Mouse (Mus musculus): ENCODE results near the gene Slc26a9. TPM values are rescaled to one million over a fixed set of nuclear protein-coding genes. Genes with fewer than 3 reads are reported as not detected.

The Slc26a9 gene
- polyA plus RNA-seq, 1 experiment from 2014 or later, result 0.51 TPM

GRCm38 (mm10) chr1:131758796-131759195, 15.0 kb downstream of the Slc26a9 start:
- H3K4me3 ChIP-seq (ENCODE audit: low read depth, low read length), result no peak overlapping the region
- no peaks in the 10 kb centered on the region for H3K4me1 ChIP-seq (replicated peaks; ENCODE audit: control insufficient read depth, insufficient read depth, low read length)
- WGBS, result 86% methylated on average over 7 of the region's 7 CpGs
- ATAC-seq (replicated peaks; ENCODE audit: low FRiP score, low TSS enrichment, low read depth), result no peak
- H3K27me3 ChIP-seq (replicated peaks; ENCODE audit: control insufficient read depth, insufficient read depth, low read length), result no peaks in the 10 kb centered on the region
- no peak overlapping the region for H3K4me2 ChIP-seq (ENCODE audit: low read length)
- H3K9ac ChIP-seq (ENCODE audit: low read length), result no peak overlapping the region
- DNase-seq (ENCODE audit: low spot score), result peak; percentile 24
- H3K27ac ChIP-seq (ENCODE audit: low read depth), result no peak overlapping the region
- H3K9me3 ChIP-seq (ENCODE audit: control insufficient read depth, low read length), result no peaks in the 10 kb centered on the region
- no peaks in the 10 kb centered on the region for H3K36me3 ChIP-seq (ENCODE audit: control insufficient read depth, insufficient read depth, low read length)

- H3K27ac ChIP-seq (ENCODE audit: low read depth), result no peak overlapping the region
- no peaks in the 10 kb centered on the region for H3K4me1 ChIP-seq (replicated peaks; ENCODE audit: control insufficient read depth, insufficient read depth, low read length)
- no peaks in the 10 kb centered on the region for H3K9me3 ChIP-seq (ENCODE audit: control insufficient read depth, low read length)
- WGBS, result 67% methylated on average over 9 of the region's 9 CpGs
- H3K27me3 ChIP-seq (replicated peaks; ENCODE audit: control insufficient read depth, insufficient read depth, low read length), result no peaks in the 10 kb centered on the region
- DNase-seq (ENCODE audit: low spot score) (peak; percentile 46), ATAC-seq (replicated peaks; ENCODE audit: low FRiP score, low TSS enrichment, low read depth) (no peak)
- H3K4me3 ChIP-seq (ENCODE audit: low read depth, low read length), result no peak overlapping the region
- no peak overlapping the region for H3K9ac ChIP-seq (ENCODE audit: low read length)
- H3K36me3 ChIP-seq (ENCODE audit: control insufficient read depth, insufficient read depth, low read length), result no peaks in the 10 kb centered on the region
- H3K4me2 ChIP-seq (ENCODE audit: low read length), result no peak overlapping the region
Measured at GRCm38 (mm10) chr1:131759667-131760427, 16.0 kb downstream of the Slc26a9 start.

DNA sequence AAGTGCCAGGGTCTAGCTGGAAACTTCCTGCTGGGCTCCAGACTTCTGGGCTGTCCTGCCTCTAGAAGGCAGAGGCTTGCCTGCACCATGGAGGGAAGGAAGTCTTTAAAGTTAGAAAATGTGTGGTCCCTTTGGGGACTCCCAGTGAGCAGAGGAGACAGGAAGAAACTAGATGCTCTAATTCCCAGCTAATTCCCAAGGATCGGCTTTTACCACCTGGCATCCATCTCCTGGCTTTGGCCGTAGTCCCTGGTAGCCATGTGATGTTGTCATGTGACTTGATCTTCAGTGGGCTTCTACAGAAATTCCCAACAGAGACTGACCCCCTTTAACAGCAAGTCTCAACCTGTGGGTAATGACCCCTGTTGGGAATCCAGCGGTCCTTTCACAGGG, 16.6 kb downstream of the Slc26a9 start:
- 84% methylated on average over 3 of the region's 3 CpGs for WGBS
- no peaks in the 10 kb centered on the region for H3K4me1 ChIP-seq (replicated peaks; ENCODE audit: control insufficient read depth, insufficient read depth, low read length)
- DNase-seq (ENCODE audit: low spot score) (peak; percentile 46), ATAC-seq (replicated peaks; ENCODE audit: low FRiP score, low TSS enrichment, low read depth) (no peak)
- H3K9ac ChIP-seq (ENCODE audit: low read length), result no peak overlapping the region
- H3K36me3 ChIP-seq (ENCODE audit: control insufficient read depth, insufficient read depth, low read length), result no peaks in the 10 kb centered on the region
- H3K27ac ChIP-seq (ENCODE audit: low read depth), result no peak overlapping the region
- H3K9me3 ChIP-seq (ENCODE audit: control insufficient read depth, low read length), result no peaks in the 10 kb centered on the region
- no peak overlapping the region for H3K4me2 ChIP-seq (ENCODE audit: low read length)
- H3K4me3 ChIP-seq (ENCODE audit: low read depth, low read length), result no peak overlapping the region
- no peaks in the 10 kb centered on the region for H3K27me3 ChIP-seq (replicated peaks; ENCODE audit: control insufficient read depth, insufficient read depth, low read length)

GRCm38 (mm10) chr1:131761079-131761831, 17.4 kb downstream of the Slc26a9 start:
- H3K4me3 ChIP-seq (ENCODE audit: low read depth, low read length), result no peak overlapping the region
- H3K9ac ChIP-seq (ENCODE audit: low read length), result no peak overlapping the region
- no peaks in the 10 kb centered on the region for H3K36me3 ChIP-seq (ENCODE audit: control insufficient read depth, insufficient read depth, low read length)
- WGBS, result 77% methylated on average over 13 of the region's 13 CpGs
- H3K27me3 ChIP-seq (replicated peaks; ENCODE audit: control insufficient read depth, insufficient read depth, low read length), result no peaks in the 10 kb centered on the region
- H3K9me3 ChIP-seq (ENCODE audit: control insufficient read depth, low read length), result no peaks in the 10 kb centered on the region
- no peak overlapping the region for H3K27ac ChIP-seq (ENCODE audit: low read depth)
- H3K4me2 ChIP-seq (ENCODE audit: low read length), result no peak overlapping the region
- no peaks in the 10 kb centered on the region for H3K4me1 ChIP-seq (replicated peaks; ENCODE audit: control insufficient read depth, insufficient read depth, low read length)
- ATAC-seq (replicated peaks; ENCODE audit: low FRiP score, low TSS enrichment, low read depth), result no peak
- peak; percentile 40 for DNase-seq (ENCODE audit: low spot score)

GRCm38 (mm10) chr1:131763683-131764082, 19.9 kb downstream of the Slc26a9 start:
- DNase-seq (ENCODE audit: low spot score), result peak; percentile 47
- ATAC-seq (replicated peaks; ENCODE audit: low FRiP score, low TSS enrichment, low read depth), result no peak
- WGBS, result 53% methylated on average over 9 of the region's 9 CpGs

DNA sequence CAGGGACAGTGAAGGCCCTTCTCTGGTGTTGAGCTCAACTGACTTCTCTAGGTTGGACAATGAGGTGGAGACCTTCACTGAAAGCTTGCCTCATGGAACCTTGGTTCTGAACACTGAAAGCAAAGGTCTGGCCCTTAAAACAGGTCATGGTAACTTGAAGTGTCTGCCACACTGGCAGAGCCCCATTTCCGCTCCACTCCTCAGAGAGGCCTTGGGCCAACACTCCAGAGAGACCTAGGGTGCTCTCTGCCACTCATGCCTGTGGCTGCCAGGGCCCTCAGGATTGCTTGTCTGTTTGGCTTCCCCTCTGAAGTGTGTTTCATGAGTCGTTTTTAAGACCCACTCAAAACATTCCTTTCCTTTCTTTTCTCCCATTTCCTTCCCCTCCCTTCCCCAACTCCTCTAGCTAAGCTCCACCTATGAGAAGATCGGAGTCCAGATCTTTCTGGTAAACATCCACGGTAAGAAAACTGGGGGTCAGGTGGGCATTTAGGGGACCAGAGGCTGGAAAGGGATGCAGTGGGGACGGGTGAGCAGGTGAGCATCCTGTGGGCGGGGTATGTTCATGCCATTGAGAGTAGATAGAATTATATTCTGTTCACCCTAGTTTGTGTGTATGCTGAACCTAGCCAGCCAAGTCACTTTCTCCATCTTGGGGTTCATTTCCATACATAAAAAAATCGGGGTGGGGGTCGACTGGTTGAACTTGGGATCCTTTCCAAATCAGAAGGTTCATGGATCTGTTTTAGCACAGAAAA, 20.9 kb downstream of the Slc26a9 start:
- H3K27me3 ChIP-seq (replicated peaks; ENCODE audit: control insufficient read depth, insufficient read depth, low read length), result no peaks in the 10 kb centered on the region
- ATAC-seq (replicated peaks; ENCODE audit: low FRiP score, low TSS enrichment, low read depth) (no peak), DNase-seq (ENCODE audit: low spot score) (peak; percentile 46)
- H3K36me3 ChIP-seq (ENCODE audit: control insufficient read depth, insufficient read depth, low read length), result no peaks in the 10 kb centered on the region
- no peaks in the 10 kb centered on the region for H3K9me3 ChIP-seq (ENCODE audit: control insufficient read depth, low read length)
- no peaks in the 10 kb centered on the region for H3K4me1 ChIP-seq (replicated peaks; ENCODE audit: control insufficient read depth, insufficient read depth, low read length)
- 58% methylated on average over 8 of the region's 8 CpGs for WGBS
- H3K27ac ChIP-seq (ENCODE audit: low read depth), result no peak overlapping the region
- no peak overlapping the region for H3K4me2 ChIP-seq (ENCODE audit: low read length)
- H3K9ac ChIP-seq (ENCODE audit: low read length), result no peak overlapping the region
- H3K4me3 ChIP-seq (ENCODE audit: low read depth, low read length), result no peak overlapping the region

More at GRCm38 (mm10) chr1:131763683-131764082, 19.9 kb downstream of the Slc26a9 start:
- no peaks in the 10 kb centered on the region for H3K27me3 ChIP-seq (replicated peaks; ENCODE audit: control insufficient read depth, insufficient read depth, low read length)
- H3K4me1 ChIP-seq (replicated peaks; ENCODE audit: control insufficient read depth, insufficient read depth, low read length), result no peaks in the 10 kb centered on the region
- no peaks in the 10 kb centered on the region for H3K9me3 ChIP-seq (ENCODE audit: control insufficient read depth, low read length)
- no peaks in the 10 kb centered on the region for H3K36me3 ChIP-seq (ENCODE audit: control insufficient read depth, insufficient read depth, low read length)
- no peak overlapping the region for H3K4me2 ChIP-seq (ENCODE audit: low read length)
- no peak overlapping the region for H3K27ac ChIP-seq (ENCODE audit: low read depth)
- H3K4me3 ChIP-seq (ENCODE audit: low read depth, low read length), result no peak overlapping the region
- H3K9ac ChIP-seq (ENCODE audit: low read length), result no peak overlapping the region

DNA sequence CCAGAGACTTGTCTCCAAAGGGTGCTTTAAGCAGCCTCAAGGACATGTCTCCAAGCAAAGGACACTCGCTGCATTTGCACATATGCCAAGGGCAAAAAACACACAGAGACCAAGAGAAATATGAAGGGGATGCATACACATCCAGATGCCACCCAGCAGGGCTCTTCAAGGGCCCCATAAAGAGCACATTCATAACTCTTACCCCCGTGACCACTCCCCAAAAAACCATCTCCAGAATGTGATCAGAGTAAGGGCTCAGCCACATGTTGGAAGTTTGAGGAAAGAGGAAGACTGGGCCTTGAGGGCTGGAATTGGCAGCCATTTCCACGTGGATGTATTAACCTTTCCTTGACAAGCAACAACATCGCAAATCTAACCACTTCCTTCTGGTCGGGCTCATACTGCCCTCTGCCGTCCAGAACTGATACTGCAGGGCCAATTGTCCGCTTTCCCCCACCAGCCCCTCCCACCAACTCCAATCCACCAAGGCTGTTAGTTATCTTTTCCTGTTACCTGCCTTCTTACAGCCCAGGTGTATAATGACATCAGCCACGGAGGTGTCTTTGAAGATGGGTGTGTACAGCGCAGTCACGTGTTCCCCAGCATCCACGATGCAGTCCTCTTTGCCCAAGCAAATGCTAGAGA, 21.7 kb downstream of the Slc26a9 start:
- no peak overlapping the region for H3K4me3 ChIP-seq (ENCODE audit: low read depth, low read length)
- H3K27me3 ChIP-seq (replicated peaks; ENCODE audit: control insufficient read depth, insufficient read depth, low read length), result no peaks in the 10 kb centered on the region
- no peaks in the 10 kb centered on the region for H3K36me3 ChIP-seq (ENCODE audit: control insufficient read depth, insufficient read depth, low read length)
- H3K4me1 ChIP-seq (replicated peaks; ENCODE audit: control insufficient read depth, insufficient read depth, low read length), result no peaks in the 10 kb centered on the region
- DNase-seq (ENCODE audit: low spot score) (peak; percentile 95), ATAC-seq (replicated peaks; ENCODE audit: low FRiP score, low TSS enrichment, low read depth) (no peak; the same call in 1 of the 2 replicates)
- 10% methylated on average over 11 of the region's 11 CpGs for WGBS
- H3K27ac ChIP-seq (ENCODE audit: low read depth), result no peak overlapping the region
- no peak overlapping the region for H3K4me2 ChIP-seq (ENCODE audit: low read length)
- no peak overlapping the region for H3K9ac ChIP-seq (ENCODE audit: low read length)
- H3K9me3 ChIP-seq (ENCODE audit: control insufficient read depth, low read length), result no peaks in the 10 kb centered on the region

DNA sequence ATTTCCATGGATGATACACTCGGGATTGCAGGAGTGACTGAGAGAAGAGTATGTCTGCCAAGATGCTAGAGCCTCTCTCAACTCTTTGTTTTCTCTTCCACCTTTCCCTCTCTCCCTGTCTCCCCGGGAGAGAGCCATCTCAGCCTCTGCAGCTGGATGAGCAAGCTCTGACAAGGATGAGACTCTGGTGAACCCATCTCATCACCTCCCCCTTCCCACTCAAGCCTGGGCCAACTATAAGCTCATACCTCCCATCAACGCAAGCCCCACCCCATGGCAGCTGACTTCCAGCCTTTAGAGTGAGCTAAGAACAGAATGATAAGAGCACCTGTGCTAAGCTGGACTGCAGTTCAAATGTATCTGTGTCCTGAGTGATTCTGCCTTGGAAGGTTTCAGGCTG, 25.5 kb downstream of the Slc26a9 start:
- Histone ChIP-seq H3K36me3 (ENCODE audit: control insufficient read depth, insufficient read depth, low read length) (no peaks in the 10 kb centered on the region), H3K27ac (ENCODE audit: low read depth) (no peak overlapping the region), H3K4me1 (replicated peaks; ENCODE audit: control insufficient read depth, insufficient read depth, low read length) (no peaks in the 10 kb centered on the region), H3K4me2 (ENCODE audit: low read length) (no peak overlapping the region), H3K9ac (ENCODE audit: low read length) (no peak overlapping the region), H3K4me3 (ENCODE audit: low read depth, low read length) (no peak overlapping the region), H3K27me3 (replicated peaks; ENCODE audit: control insufficient read depth, insufficient read depth, low read length) (no peaks in the 10 kb centered on the region), H3K9me3 (ENCODE audit: control insufficient read depth, low read length) (no peaks in the 10 kb centered on the region)
- no peak for ATAC-seq (replicated peaks; ENCODE audit: low FRiP score, low TSS enrichment, low read depth)
- WGBS, result 67% methylated on average over 3 of the region's 3 CpGs
- no peak for DNase-seq (ENCODE audit: low spot score)
